Mouse (Mus musculus): ENCODE results near the gene Zbtb46. TPM values are rescaled to one million over a fixed set of nuclear protein-coding genes. Genes with fewer than 3 reads are reported as not detected.

Zbtb46 gene
- polyA plus RNA-seq, 1 experiment from 2014 or later: 11.2 TPM

GRCm38 (mm10) chr2:181470285-181470684 lies 11.1 kb upstream of the Zbtb46 start:
- Histone ChIP-seq H3K9ac (replicated peaks; ENCODE audit: low read depth) (no peak overlapping the region), H3K27ac (ENCODE audit: low read length) (no peak overlapping the region), H3K4me3 (ENCODE audit: low read depth, low read length) (no peak overlapping the region), H3K27me3 (replicated peaks; ENCODE audit: insufficient read depth, low read length) (no peaks in the 10 kb centered on the region), H3K4me1 (ENCODE audit: insufficient read depth, low read depth, low read length) (no peaks in the 10 kb centered on the region; the same call in 1 of the 2 replicates), H3K4me2 (replicated peaks; ENCODE audit: low read depth, low read length) (no peak overlapping the region), H3K36me3 (ENCODE audit: insufficient read depth, low read length) (no peaks in the 10 kb centered on the region), H3K9me3 (ENCODE audit: low read length) (no peaks in the 10 kb centered on the region)
- DNase-seq (ENCODE audit: low spot score) (peak; percentile 24), ATAC-seq (peak; percentile 70)
- TF ChIP-seq EP300 (IDR thresholded peaks at IDR 0.05): peak; percentile 90
- no peak for TF ChIP-seq CTCF (IDR thresholded peaks at IDR 0.05)
- 52% methylated on average over 2 of the region's 2 CpGs for WGBS

DNA sequence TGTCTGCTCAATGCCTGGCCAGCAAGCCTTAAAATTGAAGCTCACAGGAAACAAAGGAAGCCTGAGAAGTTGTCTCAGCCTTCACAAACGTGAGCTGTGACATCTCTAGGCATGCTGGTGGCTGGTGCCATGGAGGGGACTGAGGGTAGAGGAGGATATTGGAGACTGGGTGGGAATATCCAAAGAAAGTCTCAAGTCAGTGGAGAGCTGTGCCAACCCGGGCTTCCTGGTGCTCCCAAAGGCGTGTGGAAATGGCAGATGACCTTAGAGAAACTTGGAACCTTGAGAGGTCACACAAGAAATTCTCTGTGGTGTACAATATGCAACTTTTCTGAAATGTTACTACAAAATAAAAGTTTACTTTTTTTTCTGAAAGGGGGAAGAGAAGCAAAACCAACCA lies 6.2 kb upstream of the Zbtb46 start:
- H3K27ac ChIP-seq (ENCODE audit: low read length): no peak overlapping the region
- TF ChIP-seq EP300 (IDR thresholded peaks at IDR 0.05): no peak
- H3K4me3 ChIP-seq (ENCODE audit: low read depth, low read length): no peak overlapping the region
- no peaks in the 10 kb centered on the region for H3K36me3 ChIP-seq (ENCODE audit: insufficient read depth, low read length)
- H3K27me3 ChIP-seq (replicated peaks; ENCODE audit: insufficient read depth, low read length): no peaks in the 10 kb centered on the region
- no peaks in the 10 kb centered on the region for H3K4me1 ChIP-seq (ENCODE audit: insufficient read depth, low read depth, low read length)
- no peak for DNase-seq (ENCODE audit: low spot score)
- ATAC-seq: no peak
- no peaks in the 10 kb centered on the region for H3K9me3 ChIP-seq (ENCODE audit: low read length)
- no peak overlapping the region for H3K4me2 ChIP-seq (replicated peaks; ENCODE audit: low read depth, low read length)
- H3K9ac ChIP-seq (replicated peaks; ENCODE audit: low read depth): no peak overlapping the region
- WGBS: 46% methylated on average over 3 of the region's 3 CpGs

- Histone ChIP-seq H3K36me3 (ENCODE audit: insufficient read depth, low read length) (no peaks in the 10 kb centered on the region), H3K4me2 (replicated peaks; ENCODE audit: low read depth, low read length) (no peak overlapping the region), H3K27me3 (replicated peaks; ENCODE audit: insufficient read depth, low read length) (no peaks in the 10 kb centered on the region), H3K9ac (replicated peaks; ENCODE audit: low read depth) (no peak overlapping the region), H3K27ac (ENCODE audit: low read length) (no peak overlapping the region), H3K4me1 (ENCODE audit: insufficient read depth, low read depth, low read length) (no peaks in the 10 kb centered on the region), H3K9me3 (ENCODE audit: low read length) (no peaks in the 10 kb centered on the region), H3K4me3 (ENCODE audit: low read depth, low read length) (no peak overlapping the region)
- ATAC-seq (peak; percentile 48), DNase-seq (ENCODE audit: low spot score) (peak; percentile 86)
- no peak for TF ChIP-seq EP300 (IDR thresholded peaks at IDR 0.05)
- 0 out of 2 replicates have a peak, but pooled peaks have one; percentile 1 for TF ChIP-seq CTCF (IDR thresholded peaks at IDR 0.05)
- 38% methylated on average over 7 of the region's 7 CpGs for WGBS
Measured at GRCm38 (mm10) chr2:181463008-181463738, 3.9 kb upstream of the Zbtb46 start.

- no peaks in the 10 kb centered on the region for H3K27me3 ChIP-seq (replicated peaks; ENCODE audit: insufficient read depth, low read length)
- no peak overlapping the region for H3K27ac ChIP-seq (ENCODE audit: low read length)
- 76% methylated on average over 1 of the region's 1 CpGs for WGBS
- H3K36me3 ChIP-seq (ENCODE audit: insufficient read depth, low read length): no peaks in the 10 kb centered on the region
- DNase-seq (ENCODE audit: low spot score) (no peak), ATAC-seq (no peak)
- no peaks in the 10 kb centered on the region for H3K9me3 ChIP-seq (ENCODE audit: low read length)
- no peak overlapping the region for H3K4me2 ChIP-seq (replicated peaks; ENCODE audit: low read depth, low read length)
- TF ChIP-seq EP300 (IDR thresholded peaks at IDR 0.05) (no peak), CTCF (IDR thresholded peaks at IDR 0.05) (no peak)
- H3K4me3 ChIP-seq (ENCODE audit: low read depth, low read length): no peak overlapping the region
- no peak overlapping the region for H3K9ac ChIP-seq (replicated peaks; ENCODE audit: low read depth)
- no peaks in the 10 kb centered on the region for H3K4me1 ChIP-seq (ENCODE audit: insufficient read depth, low read depth, low read length)
Measured at GRCm38 (mm10) chr2:181462604-181463003, 3.4 kb upstream of the Zbtb46 start.

GRCm38 (mm10) chr2:181461536-181462100 lies 2.4 kb upstream of the Zbtb46 start:
- no peaks in the 10 kb centered on the region for H3K27me3 ChIP-seq (replicated peaks; ENCODE audit: insufficient read depth, low read length)
- 71% methylated on average over 1 of the region's 1 CpGs for WGBS
- H3K36me3 ChIP-seq (ENCODE audit: insufficient read depth, low read length): no peaks in the 10 kb centered on the region
- no peaks in the 10 kb centered on the region for H3K9me3 ChIP-seq (ENCODE audit: low read length)
- no peak overlapping the region for H3K9ac ChIP-seq (replicated peaks; ENCODE audit: low read depth)
- ATAC-seq (no peak), DNase-seq (ENCODE audit: low spot score) (no peak)
- no peak overlapping the region for H3K27ac ChIP-seq (ENCODE audit: low read length)
- TF ChIP-seq EP300 (IDR thresholded peaks at IDR 0.05) (no peak), CTCF (IDR thresholded peaks at IDR 0.05) (no peak)
- no peak overlapping the region for H3K4me2 ChIP-seq (replicated peaks; ENCODE audit: low read depth, low read length)
- H3K4me3 ChIP-seq (ENCODE audit: low read depth, low read length): no peak overlapping the region
- no peaks in the 10 kb centered on the region for H3K4me1 ChIP-seq (ENCODE audit: insufficient read depth, low read depth, low read length)

DNA sequence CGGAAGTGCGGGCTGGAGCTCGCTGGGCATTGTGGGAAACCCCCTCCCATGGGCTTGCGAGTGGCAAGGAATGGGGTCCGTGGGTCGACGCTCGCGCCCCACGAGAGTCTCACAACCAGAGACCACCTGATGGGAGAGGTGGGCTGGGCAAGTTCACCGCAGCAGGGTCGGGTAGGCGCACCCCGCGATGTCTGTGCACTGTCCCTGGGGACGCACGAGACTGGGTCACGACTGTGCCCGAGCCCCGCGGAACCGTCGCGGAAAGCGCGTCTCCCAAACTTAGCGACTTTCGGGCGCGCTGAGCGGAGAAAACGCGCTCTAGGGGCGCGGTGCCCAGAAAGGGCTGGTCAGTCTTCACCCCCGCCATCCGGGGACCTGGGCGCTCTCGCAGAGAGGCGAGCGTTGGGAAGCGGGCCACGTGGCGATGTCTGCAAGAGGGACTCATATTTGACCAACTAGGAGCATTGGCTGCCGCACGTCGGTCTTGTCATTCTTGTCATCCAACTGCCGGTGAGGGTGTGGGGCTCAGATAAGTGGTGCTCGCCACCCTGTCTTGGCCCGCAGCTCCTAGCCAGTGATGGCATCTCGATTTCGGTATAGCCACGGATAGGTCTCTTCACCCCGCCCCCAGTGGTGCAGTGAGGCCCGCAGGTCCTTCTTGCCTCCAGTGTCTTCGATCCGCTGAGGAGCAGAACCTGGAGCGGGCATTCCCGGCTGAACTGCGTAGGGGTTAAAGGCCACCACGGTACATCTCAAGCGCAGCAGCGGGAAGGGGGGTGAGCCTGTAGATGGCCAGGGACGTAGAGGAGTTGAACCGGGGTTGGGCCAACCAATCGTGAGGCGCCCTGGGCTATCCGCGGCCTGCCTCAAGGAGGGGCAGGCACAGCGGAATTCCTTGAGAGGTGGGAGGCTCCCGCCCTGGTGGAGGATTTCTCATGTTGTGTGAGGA lies 721 bp upstream of the Zbtb46 start:
- TF ChIP-seq CTCF (IDR thresholded peaks at IDR 0.05) (peak; percentile 33), EP300 (IDR thresholded peaks at IDR 0.05) (no peak)
- DNase-seq (ENCODE audit: low spot score): peak; percentile 77

More for the DNA sequence above, 721 bp upstream of the Zbtb46 start:
- H3K9me3 ChIP-seq (ENCODE audit: low read length): no peaks in the 10 kb centered on the region
- WGBS: under 1% methylated on average over 66 of the region's 71 CpGs
- H3K9ac ChIP-seq (replicated peaks; ENCODE audit: low read depth): peak overlapping the region; percentile 29; the same call in 1 of the 2 replicates
- H3K27ac ChIP-seq (ENCODE audit: low read length): peak overlapping the region; percentile 66
- peak overlapping the region; percentile 89 for H3K4me3 ChIP-seq (ENCODE audit: low read depth, low read length)
- ATAC-seq: peak; percentile 46
- peak overlapping the region; percentile 98 for H3K4me2 ChIP-seq (replicated peaks; ENCODE audit: low read depth, low read length)
- H3K27me3 ChIP-seq (replicated peaks; ENCODE audit: insufficient read depth, low read length): no peaks in the 10 kb centered on the region
- no peaks in the 10 kb centered on the region for H3K36me3 ChIP-seq (ENCODE audit: insufficient read depth, low read length)
- H3K4me1 ChIP-seq (ENCODE audit: insufficient read depth, low read depth, low read length): no peaks in the 10 kb centered on the region

Measured in lung, postnatal 0 days (tissue).